Mouse (Mus musculus): ENCODE results near the gene Smarca2. TPM values are rescaled to one million over a fixed set of nuclear protein-coding genes. Genes with fewer than 3 reads are reported as not detected.
"Not testable (repeated sequence)": the region's sequence is repeated elsewhere in the genome, so short reads cannot be mapped to it uniquely, and the experiment has no call there.

Smarca2 gene
- total RNA-seq, 1 experiment from 2014 or later, result 74.6 TPM

- DNase-seq, result no peak
These were observed 11.4 kb downstream of the Smarca2 start for GRCm38 (mm10) chr19:26616271-26616670.

- DNase-seq, result no peak
These were observed 12.4 kb downstream of the Smarca2 start for GRCm38 (mm10) chr19:26617287-26617686.

GRCm38 (mm10) chr19:26630712-26631235 lies 25.9 kb downstream of the Smarca2 start:
- DNase-seq, result peak; percentile 63

- no peak for DNase-seq
These were observed 27.4 kb downstream of the Smarca2 start for GRCm38 (mm10) chr19:26632228-26632627.

GRCm38 (mm10) chr19:26640556-26640955 lies 35.7 kb downstream of the Smarca2 start:
- no peak for DNase-seq

- DNase-seq, result no peak
These were observed 36.4 kb downstream of the Smarca2 start for GRCm38 (mm10) chr19:26641269-26641668.

- peak; percentile 28 for DNase-seq
These were observed 38.2 kb downstream of the Smarca2 start for GRCm38 (mm10) chr19:26643011-26643410.

GRCm38 (mm10) chr19:26643936-26644335 lies 39.1 kb downstream of the Smarca2 start:
- no peak for DNase-seq

GRCm38 (mm10) chr19:26645016-26645415 lies 40.2 kb downstream of the Smarca2 start:
- DNase-seq, result no peak

GRCm38 (mm10) chr19:26646128-26646527 lies 41.3 kb downstream of the Smarca2 start:
- DNase-seq, result peak; percentile 14

- DNase-seq, result no peak
These were observed 45.9 kb downstream of the Smarca2 start for GRCm38 (mm10) chr19:26650585-26651273.

GRCm38 (mm10) chr19:26658324-26658723 lies 53.5 kb downstream of the Smarca2 start:
- no peak for DNase-seq

GRCm38 (mm10) chr19:26659976-26660375 lies 55.1 kb downstream of the Smarca2 start:
- DNase-seq, result no peak

GRCm38 (mm10) chr19:26661198-26661597 lies 56.3 kb downstream of the Smarca2 start:
- no peak for DNase-seq

- no peak for DNase-seq
These were observed 61.5 kb downstream of the Smarca2 start for GRCm38 (mm10) chr19:26666303-26666702.

GRCm38 (mm10) chr19:26670089-26670488 lies 65.2 kb downstream of the Smarca2 start:
- DNase-seq, result no peak

GRCm38 (mm10) chr19:26671413-26671812 lies 66.6 kb downstream of the Smarca2 start:
- not testable (repeated sequence) for DNase-seq

GRCm38 (mm10) chr19:26675917-26676316 lies 71.1 kb downstream of the Smarca2 start:
- no peak for DNase-seq

GRCm38 (mm10) chr19:26678543-26678942 lies 73.7 kb downstream of the Smarca2 start:
- no peak for DNase-seq

- DNase-seq, result no peak
These were observed 74.8 kb downstream of the Smarca2 start for GRCm38 (mm10) chr19:26679674-26680073.

- no peak for DNase-seq
These were observed 76.7 kb downstream of the Smarca2 start for GRCm38 (mm10) chr19:26681549-26681948.

GRCm38 (mm10) chr19:26682130-26682529 lies 77.3 kb downstream of the Smarca2 start:
- DNase-seq, result no peak

GRCm38 (mm10) chr19:26682731-26683130 lies 77.9 kb downstream of the Smarca2 start:
- no peak for DNase-seq

- DNase-seq, result no peak
These were observed 78.9 kb downstream of the Smarca2 start for GRCm38 (mm10) chr19:26683731-26684130.

All from adrenal gland, postnatal 14 days (tissue).